Mouse (Mus musculus) limb, embryonic 13.5 days (tissue): ENCODE data around the gene C87436. TPM values are rescaled to one million over a fixed set of nuclear protein-coding genes. Genes with fewer than 3 reads are reported as not detected.

Source experiments
- ATAC-seq: fragments of 200-750 bp; cut with Nextera tagmentation; 2 replicates; pipeline ENCODE4 v1.8.0; 2017; ENCODE audit warnings: low read depth, moderate number of reproducible peaks, moderate TSS enrichment; ENCODE audit not compliant: low FRiP score
- H3K27ac ChIP-seq: fragments of 300-500 bp; sonication (generic); 2 replicates; pipeline ENCODE4 v1.5.1; 2015; ENCODE audit warnings: inconsistent platforms, mild to moderate bottlenecking, moderate library complexity
- H3K27me3 ChIP-seq: fragments of 300-500 bp; sonication (generic); 2 replicates; pipeline ENCODE4 v1.6.1; 2015; ENCODE audit warnings: mild to moderate bottlenecking, inconsistent platforms
- H3K36me3 ChIP-seq: fragments of 300-500 bp; sonication (generic); 2 replicates; pipeline ENCODE4 v1.6.1; 2015; ENCODE audit warnings: inconsistent platforms, mild to moderate bottlenecking, moderate library complexity
- H3K4me1 ChIP-seq: fragments of 300-500 bp; sonication (generic); 2 replicates; pipeline ENCODE4 v1.6.1; 2015; ENCODE audit warnings: inconsistent platforms
- H3K4me2 ChIP-seq: fragments of 300-500 bp; sonication (generic); replicated peaks from 2 replicates; pipeline ENCODE4 v1.6.1; 2015; ENCODE audit warnings: inconsistent platforms, mild to moderate bottlenecking, moderate library complexity
- H3K4me3 ChIP-seq: fragments of 300-500 bp; sonication (generic); 2 replicates; pipeline ENCODE4 v1.5.1; 2015; ENCODE audit warnings: moderate library complexity, mild to moderate bottlenecking, inconsistent platforms
- H3K9ac ChIP-seq: fragments of 300-500 bp; sonication (generic); 2 replicates; pipeline ENCODE4 v1.6.1; 2015; ENCODE audit warnings: mild to moderate bottlenecking, inconsistent platforms
- H3K9me3 ChIP-seq: fragments of 300-500 bp; sonication (generic); 2 replicates; pipeline ENCODE4 v1.6.1; 2016; ENCODE audit warnings: inconsistent platforms
- WGBS: fragments of 180-500 bp; shearing (Covaris S2); methylation state at CpG from one replicate; pipeline ENCODE4 v1.1.7; 2015; 5-methylcytosine and 5-hydroxymethylcytosine counted together
- polyA plus RNA-seq: library from polyadenylated mRNA; unstranded; fragments of >200 nt; fragmentation: Nextera tagmentation; extraction: Ambion mirVana; gene quantifications from 2 replicates; pipeline ENCODE4 v1.2.1, GENCODE M21; 2015

Gene C87436
- polyA plus RNA-seq, 1 experiment from 2014 or later, result 25.2 TPM

DNA sequence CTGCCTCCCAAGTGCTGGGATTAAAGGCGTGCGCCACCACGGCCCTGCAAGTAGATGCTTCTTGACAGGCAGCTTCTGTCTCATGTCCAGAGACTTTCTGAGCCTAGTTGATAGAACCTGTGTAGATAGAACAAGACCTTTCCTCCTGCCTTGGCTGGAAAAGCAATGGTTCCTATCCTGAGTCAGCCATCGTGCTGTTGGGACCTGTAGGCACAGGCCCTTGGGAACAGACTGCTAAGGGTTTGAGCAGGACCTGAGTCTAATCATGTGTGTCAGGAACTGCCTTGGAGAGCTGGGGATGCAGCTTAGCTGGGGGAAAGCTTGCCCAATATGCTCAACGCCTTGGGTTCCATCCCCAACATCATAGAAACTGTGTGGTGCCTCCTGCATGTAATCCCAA lies 35.9 kb downstream of the C87436 start:
- H3K4me3 ChIP-seq, result no peak overlapping the region
- no peak overlapping the region for H3K4me2 ChIP-seq
- no peak overlapping the region for H3K27ac ChIP-seq
- no peak for ATAC-seq
- no peak overlapping the region for H3K9ac ChIP-seq
- H3K9me3 ChIP-seq, result no peaks in the 10 kb centered on the region
- H3K36me3 ChIP-seq, result peaks cover 10% of the 10 kb centered on the region
- peaks cover 36% of the 10 kb centered on the region for H3K4me1 ChIP-seq
- H3K27me3 ChIP-seq, result no peaks in the 10 kb centered on the region
- WGBS, result 98% methylated on average over 5 of the region's 5 CpGs

- no peak overlapping the region for H3K4me2 ChIP-seq
- H3K4me1 ChIP-seq, result peaks cover 43% of the 10 kb centered on the region
- H3K4me3 ChIP-seq, result no peak overlapping the region
- H3K36me3 ChIP-seq, result peaks cover 7% of the 10 kb centered on the region
- ATAC-seq, result no peak
- no peak overlapping the region for H3K9ac ChIP-seq
- H3K27ac ChIP-seq, result no peak overlapping the region
- no peaks in the 10 kb centered on the region for H3K9me3 ChIP-seq
- H3K27me3 ChIP-seq, result no peaks in the 10 kb centered on the region
Measured at GRCm38 (mm10) chr6:86474646-86475181, 36.5 kb downstream of the C87436 start.

GRCm38 (mm10) chr6:86475462-86476167 lies 37.4 kb downstream of the C87436 start:
- WGBS, result 72% methylated on average over 9 of the region's 9 CpGs

GRCm38 (mm10) chr6:86476931-86477330 lies 38.8 kb downstream of the C87436 start:
- 81% methylated on average over 5 of the region's 5 CpGs for WGBS
- no peak for ATAC-seq
- H3K4me2 ChIP-seq, result no peak overlapping the region
- H3K4me1 ChIP-seq, result peaks cover 59% of the 10 kb centered on the region
- H3K36me3 ChIP-seq, result no peaks in the 10 kb centered on the region
- no peak overlapping the region; the same call in 1 of the 2 replicates for H3K27ac ChIP-seq
- no peak overlapping the region for H3K4me3 ChIP-seq
- H3K27me3 ChIP-seq, result no peaks in the 10 kb centered on the region
- H3K9ac ChIP-seq, result no peak overlapping the region
- H3K9me3 ChIP-seq, result no peaks in the 10 kb centered on the region

More at GRCm38 (mm10) chr6:86475462-86476167, 37.4 kb downstream of the C87436 start:
- H3K4me3 ChIP-seq, result no peak overlapping the region
- no peaks in the 10 kb centered on the region for H3K36me3 ChIP-seq
- no peaks in the 10 kb centered on the region for H3K27me3 ChIP-seq
- H3K4me2 ChIP-seq, result no peak overlapping the region
- ATAC-seq, result no peak
- no peaks in the 10 kb centered on the region for H3K9me3 ChIP-seq
- peak overlapping the region; percentile 63; the same call in 1 of the 2 replicates for H3K27ac ChIP-seq
- peaks cover 52% of the 10 kb centered on the region for H3K4me1 ChIP-seq
- no peak overlapping the region for H3K9ac ChIP-seq

- Histone ChIP-seq H3K4me3 (no peak overlapping the region), H3K27me3 (no peaks in the 10 kb centered on the region), H3K4me1 (peaks cover 46% of the 10 kb centered on the region), H3K9me3 (no peaks in the 10 kb centered on the region), H3K9ac (0 out of 2 replicates have a peak overlapping the region, but pooled peaks have one; percentile 43), H3K27ac (peak overlapping the region; percentile 97), H3K4me2 (peak overlapping the region; percentile 55), H3K36me3 (no peaks in the 10 kb centered on the region)
- WGBS, result 44% methylated on average over 3 of the region's 3 CpGs
- no peak for ATAC-seq
Measured at GRCm38 (mm10) chr6:86479311-86479710, 41.1 kb downstream of the C87436 start.

DNA sequence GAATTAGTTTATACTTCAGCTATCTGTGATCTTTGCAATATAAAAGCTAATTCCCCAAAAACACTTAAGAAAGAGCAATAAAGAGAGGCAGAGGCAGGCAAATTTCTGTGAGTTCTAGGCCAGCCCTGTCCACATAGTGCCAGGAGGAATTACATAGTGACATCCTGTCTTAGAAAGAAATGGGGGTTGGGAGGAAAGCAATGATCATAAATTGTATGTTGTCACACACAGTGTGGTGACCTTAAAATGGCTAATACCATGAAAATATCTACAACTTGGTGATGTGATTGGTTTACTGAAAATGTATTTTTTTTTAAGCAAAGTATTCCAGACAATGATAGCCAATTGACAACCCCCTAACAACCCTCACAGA lies 41.6 kb downstream of the C87436 start:
- Histone ChIP-seq H3K9ac (no peak overlapping the region), H3K27me3 (no peaks in the 10 kb centered on the region), H3K4me2 (peak overlapping the region; percentile 55), H3K27ac (peak overlapping the region; percentile 97), H3K4me1 (peaks cover 46% of the 10 kb centered on the region), H3K4me3 (no peak overlapping the region), H3K9me3 (no peaks in the 10 kb centered on the region), H3K36me3 (no peaks in the 10 kb centered on the region)
- no peak; the same call in 1 of the 2 replicates for ATAC-seq

DNA sequence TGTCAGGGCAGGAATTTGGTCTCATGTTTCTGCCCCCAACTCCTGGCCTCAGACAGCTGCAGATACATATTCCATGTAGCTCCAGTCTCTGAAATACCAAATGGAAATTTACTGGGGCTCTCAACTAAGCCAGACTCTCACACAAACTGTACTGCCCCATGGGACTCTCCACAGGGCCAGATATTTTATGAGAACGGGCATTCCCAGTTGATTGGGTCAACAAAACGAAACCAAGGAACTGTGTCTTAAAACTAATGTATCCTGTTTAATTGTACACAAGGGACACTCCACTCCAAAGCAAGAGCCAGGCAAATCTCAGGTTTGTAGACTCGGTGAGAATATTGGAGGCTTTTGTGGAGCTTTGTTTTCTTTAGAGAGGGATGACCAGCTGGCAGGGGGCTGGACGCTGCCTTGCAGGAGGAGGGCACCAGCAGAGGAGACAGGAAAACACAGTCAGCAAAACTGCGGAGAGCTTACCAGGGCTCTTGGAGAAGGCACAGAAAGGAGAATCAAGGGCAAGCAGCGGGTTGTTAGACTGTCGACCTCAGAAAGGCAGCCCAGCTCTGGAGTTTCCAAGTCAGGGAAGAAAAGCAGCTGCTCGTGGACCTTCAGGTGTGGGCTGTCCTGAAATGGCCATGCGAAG lies 42.1 kb downstream of the C87436 start:
- Histone ChIP-seq H3K27ac (peak overlapping the region; percentile 97), H3K4me3 (peak overlapping the region; percentile 28), H3K4me2 (peak overlapping the region; percentile 55), H3K9ac (peak overlapping the region; percentile 57), H3K4me1 (peaks cover 46% of the 10 kb centered on the region), H3K27me3 (no peaks in the 10 kb centered on the region), H3K9me3 (no peaks in the 10 kb centered on the region), H3K36me3 (no peaks in the 10 kb centered on the region)
- 15% methylated on average over 9 of the region's 9 CpGs for WGBS
- peak; percentile 83 for ATAC-seq

- Histone ChIP-seq H3K27me3 (no peaks in the 10 kb centered on the region), H3K9me3 (no peaks in the 10 kb centered on the region), H3K36me3 (no peaks in the 10 kb centered on the region), H3K4me3 (no peak overlapping the region), H3K27ac (peak overlapping the region; percentile 97; the same call in 1 of the 2 replicates), H3K9ac (no peak overlapping the region), H3K4me2 (no peak overlapping the region), H3K4me1 (peaks cover 46% of the 10 kb centered on the region)
- no peak for ATAC-seq
- 94% methylated on average over 5 of the region's 5 CpGs for WGBS
Measured at GRCm38 (mm10) chr6:86481871-86482270, 43.7 kb downstream of the C87436 start.

- Histone ChIP-seq H3K36me3 (no peaks in the 10 kb centered on the region), H3K4me2 (no peak overlapping the region), H3K27ac (no peak overlapping the region), H3K27me3 (no peaks in the 10 kb centered on the region), H3K9me3 (no peaks in the 10 kb centered on the region), H3K4me1 (peaks cover 22% of the 10 kb centered on the region), H3K4me3 (no peak overlapping the region), H3K9ac (no peak overlapping the region)
- no peak for ATAC-seq
- WGBS, result 85% methylated on average over 6 of the region's 7 CpGs
Measured at GRCm38 (mm10) chr6:86485943-86486640, 47.9 kb downstream of the C87436 start.

GRCm38 (mm10) chr6:86487358-86488148 lies 49.4 kb downstream of the C87436 start:
- H3K4me2 ChIP-seq, result peak overlapping the region; percentile 36
- H3K4me3 ChIP-seq, result peak overlapping the region; percentile 3; the same call in 1 of the 2 replicates
- no peaks in the 10 kb centered on the region for H3K36me3 ChIP-seq
- 11% methylated on average over 24 of the region's 24 CpGs for WGBS
- peak; percentile 88 for ATAC-seq
- no peaks in the 10 kb centered on the region for H3K9me3 ChIP-seq
- peak overlapping the region; percentile 93 for H3K27ac ChIP-seq
- H3K9ac ChIP-seq, result peak overlapping the region; percentile 54
- no peaks in the 10 kb centered on the region for H3K27me3 ChIP-seq
- H3K4me1 ChIP-seq, result peaks cover 14% of the 10 kb centered on the region

DNA sequence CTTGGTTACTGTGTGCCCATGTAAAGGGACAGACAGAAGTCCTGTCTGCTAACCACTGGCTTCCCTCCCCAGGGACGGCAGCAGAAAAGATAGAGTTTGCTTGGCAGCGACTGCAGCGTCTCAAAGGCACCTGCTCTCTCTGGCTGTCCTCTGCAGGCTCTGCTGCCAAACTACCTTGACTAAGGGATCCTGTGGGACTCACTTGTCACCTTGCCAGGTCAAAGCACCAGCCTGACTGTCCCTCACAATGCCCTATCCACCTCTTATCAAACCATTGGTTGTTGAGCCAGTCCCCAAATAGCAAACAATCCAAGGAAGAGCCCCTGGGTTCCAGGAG lies 49.9 kb downstream of the C87436 start:
- Histone ChIP-seq H3K4me1 (peaks cover 17% of the 10 kb centered on the region), H3K27ac (peak overlapping the region; percentile 93), H3K27me3 (no peaks in the 10 kb centered on the region), H3K4me2 (no peak overlapping the region; the same call in 1 of the 2 replicates), H3K9me3 (no peaks in the 10 kb centered on the region), H3K36me3 (no peaks in the 10 kb centered on the region), H3K9ac (0 out of 2 replicates have a peak overlapping the region, but pooled peaks have one; percentile 54), H3K4me3 (no peak overlapping the region)
- 62% methylated on average over 3 of the region's 3 CpGs for WGBS
- no peak for ATAC-seq
